Mouse (Mus musculus) embryonic facial prominence, embryonic 11.5 days (tissue): ENCODE data around the gene Loxl1. TPM values are rescaled to one million over a fixed set of nuclear protein-coding genes. Genes with fewer than 3 reads are reported as not detected.

ENCODE experiments used
- ATAC-seq: fragments of 200-750 bp; cut with Nextera tagmentation; replicated peaks from 2 replicates; pipeline ENCODE4 v1.8.0; 2017; ENCODE audit warnings: low read depth; ENCODE audit not compliant: insufficient number of reproducible peaks, low FRiP score, low TSS enrichment
- DNase-seq: peaks from one replicate; pipeline ENCODE4 v3.0.0-alpha.2; 2015; ENCODE audit warnings: low spot score
- H3K27ac ChIP-seq: fragments of 300-500 bp; sonication (generic); replicated peaks from 2 replicates; pipeline ENCODE4 v1.5.1; 2014; ENCODE audit warnings: mild to moderate bottlenecking, low read depth, low read length, control low read depth
- H3K27me3 ChIP-seq: fragments of 300-500 bp; sonication (generic); 2 replicates; pipeline ENCODE4 v1.6.1; 2014; ENCODE audit warnings: mild to moderate bottlenecking, low read length, moderate library complexity, mixed read lengths; ENCODE audit not compliant: control insufficient read depth, insufficient read depth
- H3K36me3 ChIP-seq: fragments of 300-500 bp; sonication (generic); replicated peaks from 2 replicates; pipeline ENCODE4 v1.6.1; 2014; ENCODE audit warnings: low read depth, mild to moderate bottlenecking, low read length, moderate library complexity, mixed read lengths; ENCODE audit not compliant: control insufficient read depth, insufficient read depth
- H3K4me1 ChIP-seq: fragments of 300-500 bp; sonication (generic); 2 replicates; pipeline ENCODE4 v1.6.1; 2014; ENCODE audit warnings: low read length, mixed read lengths; ENCODE audit not compliant: control insufficient read depth, insufficient read depth
- H3K4me2 ChIP-seq: fragments of 300-500 bp; sonication (generic); 2 replicates; pipeline ENCODE4 v1.6.1; 2014; ENCODE audit warnings: low read depth, mild to moderate bottlenecking, control low read depth, low read length, moderate library complexity
- H3K4me3 ChIP-seq: fragments of 300-500 bp; sonication (generic); 2 replicates; pipeline ENCODE4 v1.5.1; 2014; ENCODE audit warnings: low read depth, low read length, control low read depth
- H3K9ac ChIP-seq: fragments of 300-500 bp; sonication (generic); replicated peaks from 2 replicates; pipeline ENCODE4 v1.6.1; 2014; ENCODE audit warnings: mild to moderate bottlenecking, control low read depth, low read length
- H3K9me3 ChIP-seq: fragments of 300-500 bp; sonication (generic); replicated peaks from 2 replicates; pipeline ENCODE4 v1.6.1; 2016; ENCODE audit warnings: mild to moderate bottlenecking, low read length, inconsistent platforms, mixed read lengths; ENCODE audit not compliant: control insufficient read depth
- WGBS: fragments of 180-500 bp; shearing (Covaris S2); extraction: QIAGEN DNeasy Blood & Tissue Kit; methylation state at CpG from one replicate; pipeline ENCODE4 v1.1.7; 2014; 5-methylcytosine and 5-hydroxymethylcytosine counted together
- polyA plus RNA-seq: library from polyadenylated mRNA; unstranded; fragments of >200 nt; fragmentation: Nextera tagmentation; extraction: Ambion mirVana; gene quantifications from 2 replicates; pipeline ENCODE4 v1.2.1, GENCODE M21; 2014

The Loxl1 gene
- polyA plus RNA-seq, 1 experiment from 2014 or later, result 11.0 TPM

- peaks cover 12% of the 10 kb centered on the region for H3K4me1 ChIP-seq
- H3K9ac ChIP-seq, result no peak overlapping the region
- no peak for ATAC-seq
Measured at GRCm38 (mm10) chr9:58310043-58310660, 2.8 kb downstream of the Loxl1 start.

DNA sequence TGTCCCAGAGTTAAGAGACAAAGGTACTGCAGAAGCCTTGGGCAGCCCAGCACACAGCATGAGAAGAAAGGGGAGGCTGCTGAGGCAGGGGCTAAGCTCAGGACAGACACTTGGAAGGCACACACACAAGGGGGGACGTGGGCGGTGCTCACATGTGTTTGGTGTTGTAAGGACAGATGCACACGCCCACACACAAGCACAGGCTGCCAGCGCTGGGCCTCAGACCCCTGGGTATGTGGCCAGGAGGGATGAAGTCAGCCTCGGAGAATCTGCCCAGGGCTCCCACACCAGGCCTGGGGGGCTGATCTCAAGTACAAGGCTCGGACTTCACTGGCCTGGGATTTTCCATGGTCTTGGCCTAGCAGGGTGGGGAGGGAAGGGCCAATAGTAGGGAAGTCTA is 4.6 kb downstream of the Loxl1 start:
- H3K4me3 ChIP-seq, result no peak overlapping the region
- H3K9me3 ChIP-seq, result no peaks in the 10 kb centered on the region
- peaks cover 3% of the 10 kb centered on the region; the same call in 1 of the 2 replicates for H3K27me3 ChIP-seq
- peak; percentile 36 for DNase-seq
- no peak for ATAC-seq
- no peak overlapping the region for H3K4me2 ChIP-seq
- 21% methylated on average over 6 of the region's 6 CpGs for WGBS
- no peaks in the 10 kb centered on the region for H3K36me3 ChIP-seq
- H3K27ac ChIP-seq, result peak overlapping the region; percentile 48
- peaks cover 11% of the 10 kb centered on the region for H3K4me1 ChIP-seq
- H3K9ac ChIP-seq, result peak overlapping the region; percentile 19; the same call in 1 of the 2 replicates

More at GRCm38 (mm10) chr9:58310043-58310660, 2.8 kb downstream of the Loxl1 start:
- H3K4me2 ChIP-seq, result no peak overlapping the region
- 84% methylated on average over 14 of the region's 14 CpGs for WGBS
- DNase-seq, result no peak
- no peak overlapping the region for H3K4me3 ChIP-seq
- H3K9me3 ChIP-seq, result no peaks in the 10 kb centered on the region
- H3K36me3 ChIP-seq, result no peaks in the 10 kb centered on the region
- H3K27ac ChIP-seq, result no peak overlapping the region
- H3K27me3 ChIP-seq, result peaks cover 3% of the 10 kb centered on the region; the same call in 1 of the 2 replicates

GRCm38 (mm10) chr9:58305686-58306085 is 7.3 kb downstream of the Loxl1 start:
- 0 out of 2 replicates have a peak, but pooled peaks have one; percentile 37 for ATAC-seq
- Histone ChIP-seq H3K9me3 (no peaks in the 10 kb centered on the region), H3K36me3 (no peaks in the 10 kb centered on the region), H3K4me2 (peak overlapping the region; percentile 13; the same call in 1 of the 2 replicates), H3K9ac (0 out of 2 replicates have a peak overlapping the region, but pooled peaks have one; percentile 9), H3K27me3 (no peaks in the 10 kb centered on the region), H3K4me3 (no peak overlapping the region), H3K27ac (peak overlapping the region; percentile 59), H3K4me1 (peaks cover 8% of the 10 kb centered on the region)
- 8% methylated on average over 6 of the region's 6 CpGs for WGBS
- peak; percentile 75 for DNase-seq

- Histone ChIP-seq H3K9me3 (no peaks in the 10 kb centered on the region), H3K36me3 (no peaks in the 10 kb centered on the region), H3K27ac (no peak overlapping the region; the same call in 1 of the 2 replicates), H3K4me1 (peaks cover 8% of the 10 kb centered on the region), H3K27me3 (no peaks in the 10 kb centered on the region), H3K9ac (no peak overlapping the region), H3K4me3 (no peak overlapping the region), H3K4me2 (no peak overlapping the region)
- no peak for DNase-seq
- WGBS, result 60% methylated on average over 8 of the region's 8 CpGs
- no peak for ATAC-seq
Measured at GRCm38 (mm10) chr9:58303599-58304271, 9.3 kb downstream of the Loxl1 start.

DNA sequence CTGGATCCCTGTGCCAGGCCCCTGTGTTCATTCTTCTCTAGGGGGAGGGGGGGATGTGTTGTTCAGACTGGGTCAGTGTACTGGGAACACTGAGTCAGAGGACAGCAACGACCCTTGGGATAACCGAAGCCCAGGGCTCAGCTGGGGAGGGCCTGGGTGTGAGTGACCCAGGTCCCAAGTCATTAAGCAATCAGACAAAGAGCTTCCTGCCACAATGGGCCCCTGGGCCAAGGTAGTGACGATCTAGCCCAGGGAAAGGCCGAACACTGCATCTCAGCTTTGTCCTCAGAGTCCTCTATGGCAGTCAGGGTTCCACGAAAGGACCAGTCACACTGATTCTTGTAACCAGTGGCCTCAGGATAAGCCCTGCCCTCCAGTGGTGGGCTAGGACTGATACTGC is 9.9 kb downstream of the Loxl1 start:
- no peak overlapping the region for H3K27ac ChIP-seq
- WGBS, result 56% methylated on average over 5 of the region's 5 CpGs
- H3K9ac ChIP-seq, result no peak overlapping the region
- H3K4me3 ChIP-seq, result no peak overlapping the region
- DNase-seq, result no peak
- peaks cover 8% of the 10 kb centered on the region for H3K4me1 ChIP-seq
- no peaks in the 10 kb centered on the region for H3K9me3 ChIP-seq
- H3K36me3 ChIP-seq, result no peaks in the 10 kb centered on the region
- ATAC-seq, result no peak
- no peaks in the 10 kb centered on the region for H3K27me3 ChIP-seq
- no peak overlapping the region for H3K4me2 ChIP-seq

- Histone ChIP-seq H3K27me3 (no peaks in the 10 kb centered on the region), H3K4me1 (peaks cover 6% of the 10 kb centered on the region), H3K27ac (no peak overlapping the region), H3K36me3 (no peaks in the 10 kb centered on the region), H3K4me2 (no peak overlapping the region), H3K9ac (no peak overlapping the region), H3K9me3 (no peaks in the 10 kb centered on the region), H3K4me3 (no peak overlapping the region)
- 74% methylated on average over 2 of the region's 2 CpGs for WGBS
- ATAC-seq (no peak), DNase-seq (no peak)
Measured at GRCm38 (mm10) chr9:58299356-58299799, 13.6 kb downstream of the Loxl1 start.

- ATAC-seq (no peak), DNase-seq (no peak)
- no peaks in the 10 kb centered on the region for H3K9me3 ChIP-seq
- H3K36me3 ChIP-seq, result no peaks in the 10 kb centered on the region
- H3K27me3 ChIP-seq, result no peaks in the 10 kb centered on the region
- 0 out of 2 replicates have a peak, but pooled peaks cover 4% of the 10 kb centered on the region for H3K4me1 ChIP-seq
- H3K4me3 ChIP-seq, result no peak overlapping the region
- WGBS, result 78% methylated on average over 4 of the region's 4 CpGs
- no peak overlapping the region for H3K9ac ChIP-seq
- H3K4me2 ChIP-seq, result no peak overlapping the region
- no peak overlapping the region for H3K27ac ChIP-seq
Measured at GRCm38 (mm10) chr9:58297961-58298477, 15.0 kb downstream of the Loxl1 start.

- Histone ChIP-seq H3K36me3 (no peaks in the 10 kb centered on the region), H3K4me1 (0 out of 2 replicates have a peak, but pooled peaks cover 4% of the 10 kb centered on the region), H3K27me3 (no peaks in the 10 kb centered on the region), H3K9me3 (no peaks in the 10 kb centered on the region), H3K9ac (no peak overlapping the region), H3K4me2 (no peak overlapping the region), H3K4me3 (no peak overlapping the region), H3K27ac (no peak overlapping the region)
- 89% methylated on average over 6 of the region's 6 CpGs for WGBS
- ATAC-seq (no peak), DNase-seq (no peak)
Measured at GRCm38 (mm10) chr9:58297065-58297464, 15.9 kb downstream of the Loxl1 start.
